Mouse (Mus musculus) liver, embryonic 11.5 days (tissue): Measurements from ENCODE around the gene Lamtor2. TPM values are rescaled to one million over a fixed set of nuclear protein-coding genes. Genes with fewer than 3 reads are reported as not detected.

Experiments used
- ATAC-seq: fragments of 200-750 bp; cut with Nextera tagmentation; replicated peaks from 2 replicates; pipeline ENCODE4 v1.8.0; 2017; ENCODE audit warnings: moderate number of reproducible peaks, mild to moderate bottlenecking, moderate TSS enrichment, moderate library complexity; ENCODE audit not compliant: low FRiP score
- DNase-seq: peaks from one replicate; pipeline ENCODE4 v3.0.0-alpha.2; 2017; ENCODE audit warnings: low spot score
- H3K27ac ChIP-seq: fragments of 300-500 bp; sonication (generic); 2 replicates; pipeline ENCODE4 v1.5.1; 2014; ENCODE audit warnings: mild to moderate bottlenecking, low read depth, low read length, control low read depth
- H3K27me3 ChIP-seq: fragments of 300-500 bp; sonication (generic); replicated peaks from 2 replicates; pipeline ENCODE4 v1.6.1; 2014; ENCODE audit warnings: low read length, mixed read lengths; ENCODE audit not compliant: control insufficient read depth, insufficient read depth
- H3K36me3 ChIP-seq: fragments of 300-500 bp; sonication (generic); 2 replicates; pipeline ENCODE4 v1.6.1; 2014; ENCODE audit warnings: mild to moderate bottlenecking, low read length, moderate library complexity, mixed read lengths; ENCODE audit not compliant: control insufficient read depth, insufficient read depth
- H3K4me1 ChIP-seq: fragments of 300-500 bp; sonication (generic); replicated peaks from 2 replicates; pipeline ENCODE4 v1.6.1; 2014; ENCODE audit warnings: low read length, mixed read lengths; ENCODE audit not compliant: control insufficient read depth, insufficient read depth
- H3K4me2 ChIP-seq: fragments of 300-500 bp; sonication (generic); 2 replicates; pipeline ENCODE4 v1.6.1; 2014; ENCODE audit warnings: mild to moderate bottlenecking, control low read depth, moderate library complexity
- H3K4me3 ChIP-seq: fragments of 300-500 bp; sonication (generic); 2 replicates; pipeline ENCODE4 v1.5.1; 2014; ENCODE audit warnings: low read depth, low read length, control low read depth
- H3K9ac ChIP-seq: fragments of 300-500 bp; sonication (generic); 2 replicates; pipeline ENCODE4 v1.6.1; 2014; ENCODE audit warnings: low read depth, low read length, control low read depth
- H3K9me3 ChIP-seq: fragments of 300-500 bp; sonication (generic); 2 replicates; pipeline ENCODE4 v1.6.1; 2016; ENCODE audit warnings: low read length, inconsistent platforms, mixed read lengths; ENCODE audit not compliant: control insufficient read depth
- WGBS: fragments of 180-500 bp; shearing (Covaris S2); extraction: QIAGEN DNeasy Blood & Tissue Kit; methylation state at CpG from one replicate; pipeline ENCODE4 v1.1.7; 2014; 5-methylcytosine and 5-hydroxymethylcytosine counted together
- polyA plus RNA-seq: library from polyadenylated mRNA; unstranded; fragments of >200 nt; fragmentation: Nextera tagmentation; extraction: Ambion mirVana; gene quantifications from 2 replicates; pipeline ENCODE4 v1.2.1, GENCODE M21; 2014

The Lamtor2 gene
- polyA plus RNA-seq, 1 experiment from 2014 or later = 120 TPM

GRCm38 (mm10) chr3:88552082-88552645 is 710 bp downstream of the Lamtor2 start:
- no peak for DNase-seq

GRCm38 (mm10) chr3:88551586-88551985 is 1.3 kb downstream of the Lamtor2 start:
- 80% methylated on average over 4 of the region's 4 CpGs for WGBS
- Histone ChIP-seq H3K9ac (peak overlapping the region; percentile 72), H3K4me1 (peaks cover 26% of the 10 kb centered on the region), H3K4me3 (peak overlapping the region; percentile 92), H3K36me3 (peaks cover 13% of the 10 kb centered on the region), H3K27ac (no peak overlapping the region), H3K9me3 (no peaks in the 10 kb centered on the region), H3K27me3 (no peaks in the 10 kb centered on the region), H3K4me2 (peak overlapping the region; percentile 93)
- ATAC-seq = no peak
- no peak for DNase-seq

More at GRCm38 (mm10) chr3:88552082-88552645, 710 bp downstream of the Lamtor2 start:
- 18% methylated on average over 16 of the region's 16 CpGs for whole genome bisulfite sequencing
- no peaks in the 10 kb centered on the region for H3K27me3 ChIP-seq
- H3K9ac ChIP-seq = peak overlapping the region; percentile 72
- H3K36me3 ChIP-seq = peaks cover 19% of the 10 kb centered on the region
- H3K27ac ChIP-seq = peak overlapping the region; percentile 65; the same call in 1 of the 2 replicates
- peak overlapping the region; percentile 93 for H3K4me2 ChIP-seq
- no peaks in the 10 kb centered on the region for H3K9me3 ChIP-seq
- H3K4me3 ChIP-seq = peak overlapping the region; percentile 92
- H3K4me1 ChIP-seq = peaks cover 26% of the 10 kb centered on the region
- no peak for ATAC-seq

DNA sequence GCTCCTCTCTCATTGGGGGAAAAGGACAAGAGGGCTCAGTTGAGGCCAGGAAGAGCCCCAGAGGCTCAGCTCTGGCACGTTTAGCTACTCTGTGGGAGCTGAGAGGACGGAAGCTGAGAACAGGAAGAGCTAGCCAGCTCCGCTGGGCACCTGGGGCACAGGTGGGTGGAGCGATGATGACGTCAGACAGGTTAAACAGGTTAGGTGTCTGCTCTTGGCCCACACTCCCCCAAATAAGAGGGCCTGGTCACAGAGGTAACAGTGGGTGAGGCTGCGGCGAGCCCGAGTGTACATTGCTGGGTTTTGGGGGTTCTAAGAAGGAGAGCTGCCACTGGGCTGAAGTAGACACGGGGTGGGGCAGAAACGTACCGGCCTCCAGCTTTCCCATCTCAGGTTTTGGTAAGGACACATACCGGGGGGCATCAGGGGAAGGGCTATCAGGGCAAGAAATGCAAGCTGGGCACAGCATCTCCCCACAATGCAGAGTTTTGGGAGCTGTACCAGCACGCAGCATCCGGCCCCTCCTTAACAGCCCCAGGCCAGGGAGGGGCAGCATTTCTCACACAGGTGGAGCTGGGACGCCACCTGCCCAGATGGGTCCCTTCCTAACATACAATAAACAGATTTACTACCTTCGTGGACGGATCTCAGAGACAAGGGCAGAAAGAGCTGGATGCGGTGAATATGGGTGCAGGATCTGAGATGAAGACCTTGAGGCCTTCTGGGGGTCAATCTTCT is 4.5 kb downstream of the Lamtor2 start, which contains the start of gene Rab25:
Gene Rab25 (minus strand): TSS at position 121 of the 738 bp plus-strand sequence.
- DNase-seq = no peak
- H3K9ac ChIP-seq = no peak within 1 kb of the TSS
- no peak within 1 kb of the TSS for H3K4me2 ChIP-seq
- H3K4me3 ChIP-seq = no peak within 1 kb of the TSS
- H3K27ac ChIP-seq = no peak within 1 kb of the TSS
- ATAC-seq = no peak
- H3K9me3 ChIP-seq = no peaks in the 10 kb centered on the region
- H3K36me3 ChIP-seq = no peaks in the 10 kb centered on the region
- no peaks in the 10 kb centered on the region for H3K27me3 ChIP-seq
- 63% methylated on average over 18 of the region's 18 CpGs for WGBS
- peaks cover 23% of the 10 kb centered on the region for H3K4me1 ChIP-seq

DNA sequence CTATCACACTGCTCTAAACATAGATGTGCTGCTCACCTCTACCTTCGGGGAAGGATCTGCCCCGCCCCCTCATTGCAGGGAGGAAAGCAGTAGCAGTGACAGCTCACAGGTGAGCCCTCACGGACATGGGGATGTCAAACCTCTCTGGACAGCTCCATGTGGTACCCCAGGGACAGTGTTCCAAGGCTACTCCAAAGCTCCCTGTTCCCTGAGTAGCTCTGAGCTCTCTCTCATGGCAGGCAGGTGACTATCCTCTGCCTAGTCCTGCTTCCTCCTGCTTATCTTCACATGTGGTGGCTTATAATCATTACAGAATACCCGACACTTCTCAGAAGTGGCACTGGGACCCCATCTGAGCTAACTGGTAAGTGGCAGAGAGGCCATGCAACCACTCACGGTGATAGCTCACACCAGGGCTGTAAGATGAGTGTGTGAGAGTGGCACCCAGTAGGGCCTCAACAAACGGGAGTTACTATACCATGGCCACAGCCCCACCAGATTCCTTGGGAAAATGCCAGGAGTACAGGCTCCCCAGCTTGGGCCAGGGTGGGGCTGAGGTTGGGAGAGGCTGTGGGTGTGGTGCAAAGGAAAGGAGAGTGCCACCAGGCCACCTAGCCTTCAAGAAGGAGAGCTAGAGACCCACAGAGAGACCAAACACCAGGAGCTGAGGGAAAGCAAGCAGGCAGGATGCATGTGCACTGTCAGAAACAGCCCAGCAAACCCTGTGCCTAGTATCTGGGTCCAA is 6.0 kb downstream of the Lamtor2 start:
- Histone ChIP-seq H3K27me3 (no peaks in the 10 kb centered on the region), H3K36me3 (no peaks in the 10 kb centered on the region), H3K27ac (no peak overlapping the region), H3K4me2 (no peak overlapping the region), H3K9me3 (no peaks in the 10 kb centered on the region), H3K4me3 (no peak overlapping the region), H3K9ac (0 out of 2 replicates have a peak overlapping the region, but pooled peaks have one; percentile 30), H3K4me1 (peaks cover 19% of the 10 kb centered on the region)
- ATAC-seq (no peak), DNase-seq (no peak)
- 66% methylated on average over 6 of the region's 6 CpGs for WGBS

GRCm38 (mm10) chr3:88544955-88545591 is 7.8 kb downstream of the Lamtor2 start:
- H3K36me3 ChIP-seq = no peaks in the 10 kb centered on the region
- no peak overlapping the region for H3K27ac ChIP-seq
- DNase-seq (no peak), ATAC-seq (no peak)
- no peaks in the 10 kb centered on the region for H3K9me3 ChIP-seq
- H3K4me3 ChIP-seq = no peak overlapping the region
- no peaks in the 10 kb centered on the region for H3K27me3 ChIP-seq
- H3K9ac ChIP-seq = no peak overlapping the region; the same call in 1 of the 2 replicates
- 62% methylated on average over 20 of the region's 20 CpGs for WGBS
- no peak overlapping the region for H3K4me2 ChIP-seq
- H3K4me1 ChIP-seq = peaks cover 13% of the 10 kb centered on the region

DNA sequence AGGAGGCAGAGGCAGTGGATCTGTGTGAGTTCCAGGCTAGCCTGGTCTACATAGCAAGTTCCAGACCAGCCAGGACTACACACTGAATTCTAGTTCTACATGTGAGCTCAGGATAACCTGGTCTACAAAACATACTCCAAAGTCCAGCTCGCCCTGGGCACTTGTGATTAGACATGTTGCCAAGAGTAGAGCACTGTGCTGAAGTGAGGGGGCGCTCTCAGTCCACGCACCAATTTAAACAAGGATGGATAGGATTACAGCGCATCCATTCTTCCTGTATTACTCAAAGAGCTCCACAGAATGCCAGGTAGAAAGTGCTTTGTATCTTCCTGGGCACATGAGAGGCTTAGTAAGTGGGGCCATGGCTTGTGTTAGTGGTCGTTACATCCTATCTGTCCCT is 8.4 kb downstream of the Lamtor2 start:
- Histone ChIP-seq H3K4me2 (no peak overlapping the region; the same call in 1 of the 2 replicates), H3K9ac (no peak overlapping the region), H3K27ac (no peak overlapping the region), H3K4me3 (no peak overlapping the region), H3K36me3 (no peaks in the 10 kb centered on the region), H3K27me3 (no peaks in the 10 kb centered on the region), H3K9me3 (no peaks in the 10 kb centered on the region), H3K4me1 (peaks cover 16% of the 10 kb centered on the region)
- 49% methylated on average over 5 of the region's 5 CpGs for WGBS
- ATAC-seq = no peak; the same call in 1 of the 2 replicates
- no peak for DNase-seq

GRCm38 (mm10) chr3:88543651-88544410 is 9.0 kb downstream of the Lamtor2 start:
- H3K36me3 ChIP-seq = no peaks in the 10 kb centered on the region
- H3K4me2 ChIP-seq = no peak overlapping the region; the same call in 1 of the 2 replicates
- H3K4me3 ChIP-seq = no peak overlapping the region
- H3K27me3 ChIP-seq = no peaks in the 10 kb centered on the region
- no peak for DNase-seq
- H3K4me1 ChIP-seq = peaks cover 19% of the 10 kb centered on the region
- no peak overlapping the region for H3K27ac ChIP-seq
- no peak overlapping the region for H3K9ac ChIP-seq
- no peaks in the 10 kb centered on the region for H3K9me3 ChIP-seq
- ATAC-seq = no peak
- 58% methylated on average over 5 of the region's 5 CpGs for WGBS

- 84% methylated on average over 8 of the region's 8 CpGs for WGBS
Observed at GRCm38 (mm10) chr3:88543174-88543573, 9.7 kb downstream of the Lamtor2 start.

More at GRCm38 (mm10) chr3:88543174-88543573, 9.7 kb downstream of the Lamtor2 start:
- Histone ChIP-seq H3K4me1 (peaks cover 24% of the 10 kb centered on the region), H3K27me3 (no peaks in the 10 kb centered on the region), H3K9me3 (no peaks in the 10 kb centered on the region), H3K27ac (no peak overlapping the region), H3K9ac (no peak overlapping the region), H3K36me3 (no peaks in the 10 kb centered on the region), H3K4me2 (no peak overlapping the region), H3K4me3 (no peak overlapping the region)
- DNase-seq = no peak
- no peak for ATAC-seq
